Mouse (Mus musculus) midbrain, embryonic 15.5 days (tissue): Measurements from ENCODE around the gene Gm14288. TPM values are rescaled to one million over a fixed set of nuclear protein-coding genes. Genes with fewer than 3 reads are reported as not detected.
"Not testable (repeated sequence)": the region's sequence is repeated elsewhere in the genome, so short reads cannot be mapped to it uniquely, and the experiment has no call there.

ENCODE experiments used
- ATAC-seq: fragments of 200-750 bp; cut with Nextera tagmentation; replicated peaks from 2 replicates; pipeline ENCODE4 v1.8.0; 2017; ENCODE audit warnings: moderate TSS enrichment
- H3K27ac ChIP-seq: fragments of 300-500 bp; sonication (generic); 2 replicates; pipeline ENCODE4 v1.5.1; 2015; ENCODE audit warnings: mild to moderate bottlenecking, inconsistent platforms
- H3K27me3 ChIP-seq: fragments of 300-500 bp; sonication (generic); replicated peaks from 2 replicates; pipeline ENCODE4 v1.6.1; 2015; ENCODE audit warnings: inconsistent platforms
- H3K36me3 ChIP-seq: fragments of 300-500 bp; sonication (generic); replicated peaks from 2 replicates; pipeline ENCODE4 v1.6.1; 2015; ENCODE audit warnings: inconsistent platforms
- H3K4me1 ChIP-seq: fragments of 300-500 bp; sonication (generic); 2 replicates; pipeline ENCODE4 v1.6.1; 2015; ENCODE audit warnings: inconsistent platforms
- H3K4me2 ChIP-seq: fragments of 300-500 bp; sonication (generic); 2 replicates; pipeline ENCODE4 v1.6.1; 2015; ENCODE audit warnings: inconsistent platforms, mild to moderate bottlenecking, moderate library complexity
- H3K4me3 ChIP-seq: fragments of 300-500 bp; sonication (generic); 2 replicates; pipeline ENCODE4 v1.5.1; 2015; ENCODE audit warnings: mild to moderate bottlenecking, inconsistent platforms
- H3K9ac ChIP-seq: fragments of 300-500 bp; sonication (generic); 2 replicates; pipeline ENCODE4 v1.6.1; 2015; ENCODE audit warnings: mild to moderate bottlenecking, inconsistent platforms
- H3K9me3 ChIP-seq: fragments of 300-500 bp; sonication (generic); 2 replicates; pipeline ENCODE4 v1.6.1; 2016; ENCODE audit warnings: inconsistent platforms
- WGBS: fragments of 180-500 bp; shearing (Covaris S2); methylation state at CpG from one replicate; pipeline ENCODE4 v1.1.7; 2015; ENCODE audit warnings: mixed read lengths; 5-methylcytosine and 5-hydroxymethylcytosine counted together
- polyA plus RNA-seq: library from polyadenylated mRNA; unstranded; fragments of >200 nt; fragmentation: Nextera tagmentation; extraction: Ambion mirVana; gene quantifications from 2 replicates; pipeline ENCODE4 v1.2.1, GENCODE M21; 2015

The Gm14288 gene
- polyA plus RNA-seq, result 1.1 TPM in 1 of 2 replicates, not detected in the other

DNA sequence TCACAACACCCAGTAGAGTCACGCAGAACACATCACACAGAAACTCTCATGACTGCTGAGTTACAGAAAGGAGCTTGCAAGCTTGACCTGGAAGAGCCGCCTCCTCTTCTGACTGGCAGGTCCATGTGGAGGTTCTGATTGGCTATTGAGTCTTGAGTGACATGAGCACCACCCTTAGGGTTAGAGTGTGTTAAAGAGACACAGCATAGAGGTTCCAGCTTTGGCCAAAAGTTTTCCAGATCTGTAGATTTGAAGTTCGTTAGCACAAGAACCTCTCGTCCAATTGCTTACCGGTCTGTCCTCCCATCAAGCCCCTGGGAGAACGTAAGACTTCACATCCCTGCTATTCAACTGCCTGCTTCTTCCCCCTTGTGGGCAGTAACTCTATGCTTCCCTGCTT lies at the start of gene Gm14288:
Gm14288 (minus strand) TSS at position 101 of the 400 bp plus-strand sequence.
- H3K4me2 ChIP-seq, H3K4me3 ChIP-seq, H3K27me3 ChIP-seq, H3K9me3 ChIP-seq, ATAC-seq, H3K4me1 ChIP-seq, H3K9ac ChIP-seq, H3K27ac ChIP-seq, H3K36me3 ChIP-seq: not testable (repeated sequence)
- WGBS, result no CpG with 5 or more reads among the region's 6 CpGs

DNA sequence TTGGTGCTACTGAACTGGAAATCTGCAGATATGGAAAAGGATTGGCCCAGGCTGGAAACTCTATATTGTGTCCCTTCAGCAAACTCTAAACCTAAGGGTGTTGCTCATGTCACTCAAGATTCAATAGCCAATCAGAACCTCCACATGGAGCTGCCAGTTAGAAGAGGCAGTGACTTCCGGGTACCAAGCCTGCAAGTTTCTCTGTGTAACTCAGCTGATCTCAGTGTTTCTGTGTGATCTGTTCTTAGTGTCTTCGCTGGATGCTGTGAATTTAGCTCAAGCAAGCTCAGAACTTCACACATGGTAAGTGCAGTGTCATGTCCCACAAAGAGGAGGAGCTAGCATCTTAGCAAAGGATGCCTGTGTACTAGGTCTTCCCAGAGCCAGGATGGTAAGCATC lies 59.7 kb downstream of the Gm14288 start, which contains the start of gene Gm2007:
Gm2007 (plus strand) TSS at position 301 of the 400 bp plus-strand sequence.
- not testable (repeated sequence) for H3K9me3 ChIP-seq, H3K27ac ChIP-seq, ATAC-seq, H3K4me3 ChIP-seq, H3K9ac ChIP-seq, H3K4me1 ChIP-seq, H3K36me3 ChIP-seq, H3K4me2 ChIP-seq, H3K27me3 ChIP-seq
- WGBS, result no CpG with 5 or more reads among the region's 2 CpGs

Other genes with a start within 250 kb of the Gm14288 start
- not detected in 2 replicates for gene Gm11007, start 157.1 kb downstream of the Gm14288 start, polyA plus RNA-seq
- gene Zfp969, start 97.4 kb downstream of the Gm14288 start, polyA plus RNA-seq, result 10.8 and 11.6 TPM in 2 replicates
- not detected in 2 replicates for gene Gm2007, start 59.6 kb downstream of the Gm14288 start, polyA plus RNA-seq
- gene Gm6710, start 68.1 kb upstream of the Gm14288 start, polyA plus RNA-seq, result 26.0 and 26.3 TPM in 2 replicates
- gene Zfp966, start 130.0 kb upstream of the Gm14288 start, polyA plus RNA-seq, result 2.2 and 2.3 TPM in 2 replicates
- 22.1 and 24.2 TPM in 2 replicates for gene Gm2026, start 164.2 kb upstream of the Gm14288 start, polyA plus RNA-seq